Mouse (Mus musculus): ENCODE measurements around the gene Ugt1a6b.
A peak's percentile ranks its signal among the peaks of the same experiment; 100 is the strongest.

Gene Ugt1a6b

GRCm38 (mm10) chr1:88238771-88239170 is 135.7 kb downstream of the Ugt1a6b start:
- DNase-seq (ENCODE audit: low spot score in 2 of 2): peak in 1 of 2 experiments; percentile 53

GRCm38 (mm10) chr1:88240072-88240471 is 137.0 kb downstream of the Ugt1a6b start:
- no peak for DNase-seq (ENCODE audit: low spot score in 2 of 2)

- DNase-seq (ENCODE audit: low spot score in 2 of 2): no peak
Measured at GRCm38 (mm10) chr1:88240579-88240978, 137.5 kb downstream of the Ugt1a6b start.

- no peak for DNase-seq (ENCODE audit: low spot score in 2 of 2)
Measured at GRCm38 (mm10) chr1:88243861-88244260, 140.8 kb downstream of the Ugt1a6b start.

GRCm38 (mm10) chr1:88245881-88246280 is 142.8 kb downstream of the Ugt1a6b start:
- no peak for DNase-seq (ENCODE audit: low spot score in 2 of 2)

GRCm38 (mm10) chr1:88246386-88246785 is 143.3 kb downstream of the Ugt1a6b start:
- no peak for DNase-seq (ENCODE audit: low spot score in 2 of 2)

GRCm38 (mm10) chr1:88247660-88248059 is 144.6 kb downstream of the Ugt1a6b start:
- no peak for DNase-seq (ENCODE audit: low spot score in 2 of 2)

- DNase-seq (ENCODE audit: low spot score in 2 of 2): no peak
Measured at GRCm38 (mm10) chr1:88248658-88249057, 145.6 kb downstream of the Ugt1a6b start.

- no peak for DNase-seq (ENCODE audit: low spot score in 2 of 2)
Measured at GRCm38 (mm10) chr1:88249596-88249995, 146.5 kb downstream of the Ugt1a6b start.

- DNase-seq (ENCODE audit: low spot score in 2 of 2): no peak
Measured at GRCm38 (mm10) chr1:88250023-88250422, 147.0 kb downstream of the Ugt1a6b start.

- no peak for DNase-seq (ENCODE audit: low spot score in 2 of 2)
Measured at GRCm38 (mm10) chr1:88253106-88253505, 150.1 kb downstream of the Ugt1a6b start.

- DNase-seq (ENCODE audit: low spot score in 2 of 2): no peak
Measured at GRCm38 (mm10) chr1:88253540-88253939, 150.5 kb downstream of the Ugt1a6b start.

- peak in 1 of 2 experiments; percentile 81 for DNase-seq (ENCODE audit: low spot score in 2 of 2)
Measured at GRCm38 (mm10) chr1:88254793-88255465, 151.9 kb downstream of the Ugt1a6b start.

GRCm38 (mm10) chr1:88255466-88255857 is 152.4 kb downstream of the Ugt1a6b start:
- DNase-seq (ENCODE audit: low spot score in 2 of 2): no peak

GRCm38 (mm10) chr1:88255989-88256754 is 153.1 kb downstream of the Ugt1a6b start:
- peak in 1 of 2 experiments; percentile 63 for DNase-seq (ENCODE audit: low spot score in 2 of 2)

GRCm38 (mm10) chr1:88256886-88257663 is 154.0 kb downstream of the Ugt1a6b start:
- DNase-seq (ENCODE audit: low spot score in 2 of 2): no peak

GRCm38 (mm10) chr1:88257681-88258080 is 154.6 kb downstream of the Ugt1a6b start:
- DNase-seq (ENCODE audit: low spot score in 2 of 2): no peak

- no peak for DNase-seq (ENCODE audit: low spot score in 2 of 2)
Measured at GRCm38 (mm10) chr1:88258361-88258760, 155.3 kb downstream of the Ugt1a6b start.

GRCm38 (mm10) chr1:88258881-88259642 is 156.0 kb downstream of the Ugt1a6b start:
- DNase-seq (ENCODE audit: low spot score in 2 of 2): peak in 1 of 2 experiments; percentile 69

- DNase-seq (ENCODE audit: low spot score in 2 of 2): no peak
Measured at GRCm38 (mm10) chr1:88259643-88260024, 156.6 kb downstream of the Ugt1a6b start.

GRCm38 (mm10) chr1:88260114-88260513 is 157.1 kb downstream of the Ugt1a6b start:
- no peak for DNase-seq (ENCODE audit: low spot score in 2 of 2)
